Mouse (Mus musculus): ENCODE results near the gene Cel. TPM values are rescaled to one million over a fixed set of nuclear protein-coding genes. Genes with fewer than 3 reads are reported as not detected.

Cel gene
- total and polyA plus RNA-seq, 2 experiments from 2014 or later: not detected

DNA sequence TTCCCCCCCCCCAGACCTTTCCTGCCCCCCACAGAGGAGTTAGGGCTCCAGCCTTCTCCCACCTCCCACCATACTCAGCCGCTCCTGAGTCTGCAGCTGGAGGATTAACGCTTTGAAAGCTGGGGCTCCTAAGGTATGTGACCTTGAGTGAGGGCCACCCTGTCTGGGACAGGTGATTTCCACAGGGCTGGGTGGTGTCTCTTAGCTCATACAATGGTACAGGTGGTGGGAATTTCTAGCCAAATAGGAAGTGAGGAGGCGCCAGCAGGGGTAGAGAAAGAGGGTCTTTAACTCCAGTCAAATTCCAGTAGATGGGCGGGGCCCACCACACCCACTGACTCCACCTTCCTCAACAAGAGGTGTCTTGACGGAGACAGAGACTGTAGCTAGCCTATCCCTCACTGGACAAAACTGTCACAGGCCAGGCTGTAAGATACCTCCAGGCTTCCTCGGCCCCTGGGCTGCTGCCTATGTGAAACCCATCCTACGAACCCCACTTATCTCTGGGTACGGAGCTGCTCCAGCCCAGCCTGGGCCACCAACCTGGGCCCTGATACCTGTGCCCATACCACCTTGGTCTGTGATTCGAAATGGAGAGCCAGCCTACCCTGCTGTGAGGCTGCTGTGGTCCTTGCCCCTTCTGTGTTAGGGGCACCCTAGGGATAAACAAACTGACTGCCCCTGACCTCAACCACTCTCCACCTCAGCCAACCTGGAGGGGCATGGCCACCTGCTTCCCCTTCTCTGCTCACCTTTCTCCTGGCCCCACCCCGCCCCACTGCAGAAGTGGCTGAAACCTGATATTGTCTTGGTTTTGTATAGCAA is 44.4 kb upstream of the Cel start:
- TF ChIP-seq CTCF (IDR thresholded peaks at IDR 0.05): no peak
- Histone ChIP-seq H3K9ac (replicated peaks; ENCODE audit: low read length, poor library complexity, severe bottlenecking) (no peak overlapping the region), H3K36me3 (ENCODE audit: insufficient read depth, low read length) (peaks cover 8% of the 10 kb centered on the region; the same call in 1 of the 2 replicates), H3K27ac (ENCODE audit: low read depth, low read length) (no peak overlapping the region), H3K4me2 (ENCODE audit: low read depth, low read length, poor library complexity, severe bottlenecking) (no peak overlapping the region), H3K27me3 (ENCODE audit: insufficient read depth, low read length) (no peaks in the 10 kb centered on the region), H3K9me3 (ENCODE audit: low read length) (no peaks in the 10 kb centered on the region), H3K4me1 (ENCODE audit: insufficient read depth, low read length) (no peaks in the 10 kb centered on the region), H3K4me3 (ENCODE audit: low read depth, low read length) (no peak overlapping the region)
- ATAC-seq (ENCODE audit: low FRiP score) (no peak), DNase-seq (ENCODE audit: low spot score) (no peak)
- WGBS: 56% methylated on average over 10 of the region's 10 CpGs

DNA sequence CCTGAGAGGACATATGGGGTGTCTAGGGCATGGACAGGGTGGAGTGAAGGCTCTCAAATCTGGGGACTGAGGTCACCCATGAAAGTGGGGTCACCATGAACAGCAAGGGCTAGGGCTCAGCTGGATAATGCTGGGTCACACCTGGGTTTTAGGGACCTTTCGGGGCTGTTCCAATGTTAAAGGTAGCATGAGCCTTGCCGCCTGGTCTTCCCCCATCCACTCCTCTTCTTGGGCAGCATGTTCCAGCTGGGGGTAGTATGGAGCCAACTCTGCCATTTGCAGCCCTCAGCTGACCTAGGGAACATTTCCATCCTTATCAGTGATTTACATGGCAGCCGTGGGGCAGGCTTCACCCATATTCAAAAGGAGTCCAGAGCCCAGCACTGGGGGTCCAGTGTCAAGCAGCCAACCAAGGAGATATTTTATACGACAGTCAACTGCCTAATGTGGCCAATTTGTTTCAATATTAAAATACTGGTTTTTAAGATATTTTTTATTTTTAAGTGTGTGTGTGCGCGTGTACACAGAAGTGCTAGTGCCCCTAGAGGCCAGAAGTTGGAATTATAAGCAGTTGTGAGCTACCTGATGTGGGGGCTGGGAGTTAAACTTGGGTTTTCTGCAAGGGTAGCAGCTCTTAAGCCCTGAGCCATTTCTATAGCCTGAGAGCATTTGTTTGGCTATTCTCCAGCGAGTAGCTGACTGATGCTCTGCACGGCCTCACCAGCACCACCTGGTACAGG is 43.6 kb upstream of the Cel start:
- Histone ChIP-seq H3K4me2 (ENCODE audit: low read depth, low read length, poor library complexity, severe bottlenecking) (no peak overlapping the region), H3K36me3 (ENCODE audit: insufficient read depth, low read length) (peaks cover 8% of the 10 kb centered on the region; the same call in 1 of the 2 replicates), H3K4me3 (ENCODE audit: low read depth, low read length) (no peak overlapping the region), H3K4me1 (ENCODE audit: insufficient read depth, low read length) (no peaks in the 10 kb centered on the region), H3K9ac (replicated peaks; ENCODE audit: low read length, poor library complexity, severe bottlenecking) (no peak overlapping the region), H3K27ac (ENCODE audit: low read depth, low read length) (no peak overlapping the region), H3K9me3 (ENCODE audit: low read length) (no peaks in the 10 kb centered on the region), H3K27me3 (ENCODE audit: insufficient read depth, low read length) (no peaks in the 10 kb centered on the region)
- TF ChIP-seq CTCF (IDR thresholded peaks at IDR 0.05): peak; percentile 60
- ATAC-seq (ENCODE audit: low FRiP score): no peak
- WGBS: 64% methylated on average over 8 of the region's 8 CpGs
- peak; percentile 43 for DNase-seq (ENCODE audit: low spot score)

DNA sequence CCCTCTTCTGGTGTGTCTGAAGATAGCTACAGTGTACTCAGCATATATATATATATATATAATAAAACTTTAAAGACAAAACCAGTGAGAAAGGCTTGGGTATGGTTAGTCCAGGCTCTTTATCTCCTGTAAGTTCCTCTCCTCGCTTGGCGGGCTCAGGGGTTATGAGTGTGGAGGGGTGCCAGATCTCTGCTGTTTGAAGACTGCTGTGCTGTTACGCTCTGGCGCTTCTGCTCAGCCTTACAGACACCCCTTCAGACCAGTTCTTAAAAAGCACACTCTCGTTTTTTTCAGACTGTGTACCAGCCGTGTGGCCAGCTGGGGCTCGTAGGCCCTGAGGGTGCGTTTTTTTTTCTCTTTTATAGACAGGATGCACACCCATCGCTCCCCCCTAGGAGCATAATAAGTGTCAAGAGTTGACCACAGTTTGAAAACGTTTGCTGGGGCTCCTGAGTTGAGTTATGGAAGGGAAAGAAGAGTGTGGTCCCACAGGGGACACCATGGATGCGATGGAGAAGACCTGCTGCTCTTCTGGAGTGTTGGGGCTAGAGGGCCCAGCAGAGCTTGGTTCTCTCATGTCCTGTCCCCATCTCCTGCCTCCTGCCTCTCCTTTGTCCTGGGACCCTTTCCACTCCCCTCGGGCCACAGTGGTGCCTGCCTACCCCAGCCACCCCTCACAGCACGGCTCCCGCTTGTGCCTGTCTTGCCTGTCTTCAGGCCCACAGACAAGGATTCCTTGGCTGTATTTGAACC is 42.8 kb upstream of the Cel start:
- no peak overlapping the region for H3K4me2 ChIP-seq (ENCODE audit: low read depth, low read length, poor library complexity, severe bottlenecking)
- peaks cover 8% of the 10 kb centered on the region; the same call in 1 of the 2 replicates for H3K36me3 ChIP-seq (ENCODE audit: insufficient read depth, low read length)
- no peaks in the 10 kb centered on the region for H3K27me3 ChIP-seq (ENCODE audit: insufficient read depth, low read length)
- peak; percentile 9 for DNase-seq (ENCODE audit: low spot score)
- no peaks in the 10 kb centered on the region for H3K4me1 ChIP-seq (ENCODE audit: insufficient read depth, low read length)
- 58% methylated on average over 14 of the region's 14 CpGs for WGBS
- H3K9ac ChIP-seq (replicated peaks; ENCODE audit: low read length, poor library complexity, severe bottlenecking): no peak overlapping the region
- H3K4me3 ChIP-seq (ENCODE audit: low read depth, low read length): no peak overlapping the region
- ATAC-seq (ENCODE audit: low FRiP score): no peak
- H3K9me3 ChIP-seq (ENCODE audit: low read length): no peaks in the 10 kb centered on the region
- H3K27ac ChIP-seq (ENCODE audit: low read depth, low read length): no peak overlapping the region
- TF ChIP-seq CTCF (IDR thresholded peaks at IDR 0.05): no peak

DNA sequence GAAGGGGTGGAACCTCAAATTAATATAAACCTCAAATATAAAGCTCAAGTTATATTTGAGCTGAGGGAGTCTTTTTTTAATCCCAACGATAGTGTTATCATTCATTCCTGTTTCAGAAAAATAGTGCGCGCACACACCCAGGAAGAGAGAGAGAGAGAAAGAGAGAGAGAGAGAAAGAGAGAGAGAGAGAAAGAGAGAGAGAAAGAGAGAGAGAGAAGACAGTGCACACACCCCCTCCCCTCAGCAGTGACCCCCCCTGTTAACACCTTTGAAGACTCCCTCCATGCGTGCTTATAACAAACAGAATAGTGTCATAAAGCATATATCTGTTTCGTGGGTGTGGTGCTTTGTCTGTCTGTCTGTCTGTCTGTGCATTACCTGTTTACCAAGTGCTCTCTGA is 40.3 kb upstream of the Cel start:
- Histone ChIP-seq H3K4me1 (ENCODE audit: insufficient read depth, low read length) (no peaks in the 10 kb centered on the region), H3K27ac (ENCODE audit: low read depth, low read length) (no peak overlapping the region), H3K9ac (replicated peaks; ENCODE audit: low read length, poor library complexity, severe bottlenecking) (no peak overlapping the region), H3K4me2 (ENCODE audit: low read depth, low read length, poor library complexity, severe bottlenecking) (no peak overlapping the region), H3K9me3 (ENCODE audit: low read length) (no peaks in the 10 kb centered on the region), H3K4me3 (ENCODE audit: low read depth, low read length) (no peak overlapping the region), H3K36me3 (ENCODE audit: insufficient read depth, low read length) (peaks cover 8% of the 10 kb centered on the region; the same call in 1 of the 2 replicates), H3K27me3 (ENCODE audit: insufficient read depth, low read length) (no peaks in the 10 kb centered on the region)
- no peak for DNase-seq (ENCODE audit: low spot score)
- no peak for ATAC-seq (ENCODE audit: low FRiP score)
- TF ChIP-seq CTCF (IDR thresholded peaks at IDR 0.05): no peak
- WGBS: 97% methylated on average over 5 of the region's 5 CpGs

DNA sequence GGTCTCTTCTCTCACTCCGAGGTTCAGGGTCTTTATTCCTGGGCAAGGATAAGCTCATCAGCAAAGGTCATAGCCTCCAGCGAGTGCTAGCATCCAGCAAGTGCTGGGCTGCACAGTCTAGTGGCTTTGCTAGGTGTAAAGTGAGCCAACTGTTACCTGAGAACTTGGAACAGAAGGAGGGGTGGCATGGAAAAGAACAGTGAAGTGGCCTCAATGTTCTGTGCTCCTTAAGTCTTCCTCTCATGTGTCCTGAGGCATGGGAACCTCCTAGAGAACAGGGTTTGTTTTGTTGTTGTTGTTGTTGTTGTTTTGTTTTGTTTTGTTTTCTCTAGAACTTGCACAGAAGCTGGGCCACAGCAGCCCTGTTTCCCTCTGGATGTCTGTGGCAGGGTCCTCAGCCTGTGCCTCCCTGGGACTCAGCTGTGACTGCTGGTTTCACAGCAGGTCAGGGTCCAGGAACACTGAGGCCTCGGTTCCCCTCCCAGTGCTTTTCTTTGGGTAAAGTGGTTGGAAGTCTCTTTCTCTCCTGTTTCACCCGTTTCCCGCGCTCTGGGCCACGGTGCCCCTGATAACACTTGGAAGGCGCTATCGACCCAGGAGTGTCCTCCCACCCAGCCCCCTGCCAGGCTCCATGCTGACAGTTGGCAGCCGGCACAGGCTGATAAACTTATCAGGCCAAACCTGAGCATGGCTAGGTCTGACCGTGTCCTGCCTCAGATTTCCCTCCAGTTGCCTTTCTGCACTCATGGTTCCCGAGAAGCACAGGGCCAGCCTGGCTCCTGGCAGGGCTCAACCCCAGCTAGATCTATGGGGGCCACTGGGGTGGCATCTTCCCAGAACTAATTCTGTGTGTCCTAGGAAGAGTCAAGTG is 38.8 kb upstream of the Cel start:
- no peak for DNase-seq (ENCODE audit: low spot score)
- Histone ChIP-seq H3K27ac (ENCODE audit: low read depth, low read length) (no peak overlapping the region), H3K36me3 (ENCODE audit: insufficient read depth, low read length) (peaks cover 2% of the 10 kb centered on the region; the same call in 1 of the 2 replicates), H3K9me3 (ENCODE audit: low read length) (no peaks in the 10 kb centered on the region), H3K27me3 (ENCODE audit: insufficient read depth, low read length) (no peaks in the 10 kb centered on the region), H3K4me1 (ENCODE audit: insufficient read depth, low read length) (no peaks in the 10 kb centered on the region), H3K9ac (replicated peaks; ENCODE audit: low read length, poor library complexity, severe bottlenecking) (no peak overlapping the region), H3K4me2 (ENCODE audit: low read depth, low read length, poor library complexity, severe bottlenecking) (no peak overlapping the region), H3K4me3 (ENCODE audit: low read depth, low read length) (no peak overlapping the region)
- TF ChIP-seq CTCF (IDR thresholded peaks at IDR 0.05): no peak
- no peak for ATAC-seq (ENCODE audit: low FRiP score)
- WGBS: 61% methylated on average over 12 of the region's 12 CpGs

Data from midbrain, postnatal 0 days (tissue).